Mouse (Mus musculus) liver (tissue): ENCODE data around the gene Zfp367.

ENCODE experiments used
- DNase-seq: peaks from one replicate; pipeline ENCODE4 v3.0.0-alpha.2; 2020; ENCODE audit warnings: mixed read lengths

The Zfp367 gene

GRCm38 (mm10) chr13:64089130-64089529 lies 63.9 kb downstream of the Zfp367 start, which contains the start of gene Hsd17b3:
Gene Hsd17b3, minus strand, starts transcription at chr13:64089230.
- no peak for DNase-seq

GRCm38 (mm10) chr13:64088057-64088456 lies 64.9 kb downstream of the Zfp367 start:
- DNase-seq, result no peak

GRCm38 (mm10) chr13:64086036-64086435 lies 67.0 kb downstream of the Zfp367 start:
- DNase-seq, result no peak

GRCm38 (mm10) chr13:64083331-64083730 lies 69.7 kb downstream of the Zfp367 start:
- no peak for DNase-seq
